Mouse (Mus musculus) forebrain, embryonic 11.5 days (tissue): ENCODE measurements around the gene Nanos3. TPM values are rescaled to one million over a fixed set of nuclear protein-coding genes. Genes with fewer than 3 reads are reported as not detected.

Experiments used
- ATAC-seq: fragments of 200-750 bp; cut with Nextera tagmentation; replicated peaks from 2 replicates; pipeline ENCODE4 v1.8.0; 2017; ENCODE audit warnings: moderate TSS enrichment; ENCODE audit not compliant: low FRiP score
- DNase-seq: peaks from one replicate; pipeline ENCODE4 v3.0.0-alpha.2; 2017; ENCODE audit warnings: low spot score
- H3K27ac ChIP-seq: fragments of 300-500 bp; sonication (generic); 2 replicates; pipeline ENCODE4 v1.5.1; 2014; ENCODE audit warnings: low read depth, low read length
- H3K27me3 ChIP-seq: fragments of 300-500 bp; sonication (generic); 2 replicates; pipeline ENCODE4 v1.6.1; 2014; ENCODE audit warnings: mild to moderate bottlenecking, low read length, mixed read lengths; ENCODE audit not compliant: control insufficient read depth, insufficient read depth
- H3K36me3 ChIP-seq: fragments of 300-500 bp; sonication (generic); 2 replicates; pipeline ENCODE4 v1.6.1; 2014; ENCODE audit warnings: mild to moderate bottlenecking, low read length, moderate library complexity, mixed read lengths; ENCODE audit not compliant: control insufficient read depth, insufficient read depth
- H3K4me1 ChIP-seq: fragments of 300-500 bp; sonication (generic); replicated peaks from 2 replicates; pipeline ENCODE4 v1.6.1; 2014; ENCODE audit warnings: low read length, mixed read lengths; ENCODE audit not compliant: control insufficient read depth, insufficient read depth
- H3K4me2 ChIP-seq: fragments of 300-500 bp; sonication (generic); 2 replicates; pipeline ENCODE4 v1.6.1; 2014; ENCODE audit warnings: low read depth, mild to moderate bottlenecking, low read length, moderate library complexity, mixed read lengths; ENCODE audit not compliant: severe bottlenecking
- H3K4me3 ChIP-seq: fragments of 300-500 bp; sonication (generic); 2 replicates; pipeline ENCODE4 v1.5.1; 2014; ENCODE audit warnings: low read depth, low read length
- H3K9ac ChIP-seq: fragments of 300-500 bp; sonication (generic); 2 replicates; pipeline ENCODE4 v1.6.1; 2014; ENCODE audit warnings: low read length
- H3K9me3 ChIP-seq: fragments of 300-500 bp; sonication (generic); 2 replicates; pipeline ENCODE4 v1.6.1; 2016; ENCODE audit warnings: low read length, mixed read lengths; ENCODE audit not compliant: control insufficient read depth
- WGBS: fragments of 180-500 bp; shearing (Covaris S2); extraction: QIAGEN DNeasy Blood & Tissue Kit; methylation state at CpG from one replicate; pipeline ENCODE4 v1.1.7; 2014; 5-methylcytosine and 5-hydroxymethylcytosine counted together
- polyA plus RNA-seq: library from polyadenylated mRNA; unstranded; fragments of >200 nt; fragmentation: Nextera tagmentation; extraction: Ambion mirVana; gene quantifications from 2 replicates; pipeline ENCODE4 v1.2.1, GENCODE M21; 2014

Gene Nanos3
- polyA plus RNA-seq, 1 experiment from 2014 or later = 2.9 TPM

DNA sequence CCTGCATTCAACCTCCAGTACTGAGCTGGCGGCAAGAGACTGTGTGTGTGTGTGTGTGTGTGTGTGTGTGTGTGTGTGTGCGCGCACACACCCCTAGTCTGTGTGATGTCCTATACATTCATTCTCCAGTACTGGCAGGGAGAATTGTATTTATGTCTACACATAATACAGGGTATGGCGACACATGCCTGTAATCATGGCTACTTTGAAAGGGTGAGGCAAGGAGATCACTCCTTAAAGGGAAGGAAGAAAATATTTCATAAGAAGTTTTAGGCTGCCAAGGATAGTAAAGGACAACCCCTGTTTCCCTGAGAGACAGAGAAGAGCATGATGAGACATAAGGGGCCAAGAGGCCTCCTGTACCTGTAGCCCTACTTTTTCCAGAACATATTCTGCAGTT is 27.4 kb downstream of the Nanos3 start:
- Histone ChIP-seq H3K9ac (no peak overlapping the region), H3K27ac (no peak overlapping the region), H3K9me3 (no peaks in the 10 kb centered on the region), H3K27me3 (no peaks in the 10 kb centered on the region), H3K4me3 (no peak overlapping the region), H3K4me1 (no peaks in the 10 kb centered on the region), H3K36me3 (no peaks in the 10 kb centered on the region), H3K4me2 (no peak overlapping the region)
- no peak for ATAC-seq
- WGBS = 92% methylated on average over 4 of the region's 4 CpGs
- DNase-seq = no peak

DNA sequence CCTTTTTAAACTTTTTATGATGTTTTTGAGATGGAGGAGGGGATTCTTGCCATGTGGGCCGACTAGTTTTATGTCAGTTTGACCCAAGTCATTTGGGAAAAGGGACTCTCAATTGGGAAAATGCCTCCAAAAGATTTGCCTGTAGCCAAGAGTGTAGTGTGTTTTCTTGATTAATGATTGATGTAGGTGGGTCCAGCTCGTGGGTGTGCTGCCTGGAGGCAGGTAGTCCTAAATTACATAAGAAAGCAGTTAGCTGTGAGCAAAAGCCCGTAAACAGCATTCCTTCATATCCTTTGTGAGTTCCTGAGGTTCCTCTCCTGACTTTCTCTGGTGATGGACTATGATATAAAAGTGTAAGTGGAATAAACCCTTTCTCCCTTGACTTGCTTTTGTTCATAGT is 35.8 kb downstream of the Nanos3 start:
- Histone ChIP-seq H3K4me1 (peaks cover 9% of the 10 kb centered on the region; the same call in 1 of the 2 replicates), H3K36me3 (no peaks in the 10 kb centered on the region), H3K4me3 (no peak overlapping the region), H3K27ac (no peak overlapping the region), H3K9ac (no peak overlapping the region), H3K9me3 (no peaks in the 10 kb centered on the region), H3K4me2 (no peak overlapping the region), H3K27me3 (no peaks in the 10 kb centered on the region)
- no peak for ATAC-seq
- DNase-seq = no peak
- WGBS = 77% methylated on average over 3 of the region's 3 CpGs

DNA sequence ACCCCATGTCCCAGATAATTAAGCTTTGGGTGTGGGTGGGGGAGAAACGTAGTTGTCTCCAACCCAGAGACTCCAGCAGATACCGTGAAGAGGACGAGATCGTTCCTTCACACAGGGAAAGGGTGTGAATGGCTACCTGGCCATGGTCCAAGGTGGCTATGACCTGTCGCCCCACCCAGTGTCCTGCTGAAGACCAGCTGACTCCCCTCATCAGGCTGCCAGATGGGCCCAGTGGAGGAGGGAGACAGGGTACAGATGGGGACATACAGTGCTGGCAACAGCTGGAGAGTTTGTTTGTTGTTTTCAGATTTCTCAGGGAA is 36.5 kb downstream of the Nanos3 start:
- Histone ChIP-seq H3K27me3 (no peaks in the 10 kb centered on the region), H3K9me3 (no peaks in the 10 kb centered on the region), H3K27ac (no peak overlapping the region), H3K9ac (no peak overlapping the region), H3K4me3 (no peak overlapping the region), H3K4me1 (peaks cover 9% of the 10 kb centered on the region; the same call in 1 of the 2 replicates), H3K36me3 (peaks cover 5% of the 10 kb centered on the region; the same call in 1 of the 2 replicates), H3K4me2 (peak overlapping the region; percentile 85; the same call in 1 of the 2 replicates)
- DNase-seq (no peak), ATAC-seq (0 out of 2 replicates have a peak, but pooled peaks have one; percentile 16)
- 96% methylated on average over 5 of the region's 5 CpGs for WGBS

DNA sequence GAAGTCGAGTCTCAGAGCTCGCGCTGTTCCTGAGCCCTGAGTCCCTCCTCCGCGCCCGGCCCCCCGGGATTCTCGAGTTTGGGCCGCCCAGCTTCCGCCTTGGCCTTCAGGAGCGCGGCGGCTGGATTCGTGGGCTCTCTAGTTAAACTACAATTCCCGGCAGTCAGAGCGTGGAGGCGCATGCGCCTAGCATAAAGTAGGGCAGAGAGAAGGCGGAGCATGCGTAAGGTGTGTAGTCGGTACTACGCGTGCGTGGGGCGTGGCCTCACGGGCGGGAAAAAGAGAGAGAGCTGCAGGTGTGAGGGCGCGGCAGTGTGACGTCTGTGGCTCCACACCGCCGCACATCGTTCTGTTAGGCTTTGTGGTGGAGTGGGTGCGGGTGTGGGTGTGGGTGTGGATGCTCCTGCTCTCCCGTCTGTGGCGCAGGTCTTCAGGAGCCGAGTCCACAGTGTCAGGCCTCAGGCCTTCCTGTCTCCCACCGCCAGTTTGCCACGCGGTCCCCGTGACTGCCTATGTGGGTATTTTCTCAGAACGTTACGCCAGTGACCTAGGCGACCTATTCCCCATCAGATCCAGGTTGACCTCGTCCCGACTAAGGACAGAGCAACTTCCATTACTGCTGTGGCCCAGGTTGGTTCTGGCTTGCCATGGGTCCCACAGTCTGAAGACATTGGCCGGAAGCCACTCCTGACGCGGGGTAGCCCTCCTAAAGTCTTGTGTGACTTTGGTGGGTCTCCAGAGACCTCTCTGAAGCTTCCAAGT is 37.1 kb downstream of the Nanos3 start, which contains the start of the genes Cc2d1a and 4930432K21Rik:
TSS of gene Cc2d1a (minus strand) at position 168 of the 762 bp plus-strand sequence.
TSS of gene 4930432K21Rik (plus strand) at position 257 of the 762 bp plus-strand sequence.
- Histone ChIP-seq H3K4me1 (peaks cover 9% of the 10 kb centered on the region; the same call in 1 of the 2 replicates), H3K9me3 (no peaks in the 10 kb centered on the region), H3K27ac (no peak within 1 kb of the TSS), H3K4me3 (peak within 1 kb of the TSS; percentile 67), H3K36me3 (peaks cover 8% of the 10 kb centered on the region), H3K27me3 (no peaks in the 10 kb centered on the region), H3K9ac (peak within 1 kb of the TSS; percentile 81), H3K4me2 (peak within 1 kb of the TSS; percentile 85)
- ATAC-seq (peak; percentile 95), DNase-seq (peak; percentile 93)
- WGBS = 17% methylated on average over 48 of the region's 49 CpGs

GRCm38 (mm10) chr8:84147324-84147766 is 37.7 kb downstream of the Nanos3 start:
- peaks cover 8% of the 10 kb centered on the region for H3K36me3 ChIP-seq
- 9% methylated on average over 14 of the region's 14 CpGs for WGBS
- no peak overlapping the region for H3K27ac ChIP-seq
- no peaks in the 10 kb centered on the region for H3K27me3 ChIP-seq
- H3K9me3 ChIP-seq = no peaks in the 10 kb centered on the region
- H3K4me1 ChIP-seq = peaks cover 9% of the 10 kb centered on the region; the same call in 1 of the 2 replicates
- ATAC-seq (peak; percentile 81), DNase-seq (no peak)
- H3K4me3 ChIP-seq = peak overlapping the region; percentile 67
- H3K9ac ChIP-seq = peak overlapping the region; percentile 81
- H3K4me2 ChIP-seq = peak overlapping the region; percentile 85

- peaks cover 14% of the 10 kb centered on the region for H3K36me3 ChIP-seq
- H3K9ac ChIP-seq = no peak overlapping the region
- H3K27ac ChIP-seq = no peak overlapping the region
- H3K9me3 ChIP-seq = no peaks in the 10 kb centered on the region
- 96% methylated on average over 8 of the region's 8 CpGs for WGBS
- H3K4me2 ChIP-seq = no peak overlapping the region
- no peaks in the 10 kb centered on the region for H3K27me3 ChIP-seq
- ATAC-seq = no peak
- no peak for DNase-seq
- H3K4me1 ChIP-seq = peaks cover 9% of the 10 kb centered on the region; the same call in 1 of the 2 replicates
- no peak overlapping the region for H3K4me3 ChIP-seq
These were observed 40.3 kb downstream of the Nanos3 start for GRCm38 (mm10) chr8:84144636-84145245.

GRCm38 (mm10) chr8:84140838-84141237 is 44.2 kb downstream of the Nanos3 start:
- Histone ChIP-seq H3K4me3 (no peak overlapping the region), H3K27me3 (no peaks in the 10 kb centered on the region), H3K9ac (no peak overlapping the region), H3K4me2 (no peak overlapping the region), H3K27ac (no peak overlapping the region), H3K4me1 (no peaks in the 10 kb centered on the region), H3K36me3 (peaks cover 24% of the 10 kb centered on the region), H3K9me3 (no peaks in the 10 kb centered on the region)
- WGBS = 88% methylated on average over 4 of the region's 4 CpGs
- no peak for ATAC-seq
- DNase-seq = peak; percentile 36

DNA sequence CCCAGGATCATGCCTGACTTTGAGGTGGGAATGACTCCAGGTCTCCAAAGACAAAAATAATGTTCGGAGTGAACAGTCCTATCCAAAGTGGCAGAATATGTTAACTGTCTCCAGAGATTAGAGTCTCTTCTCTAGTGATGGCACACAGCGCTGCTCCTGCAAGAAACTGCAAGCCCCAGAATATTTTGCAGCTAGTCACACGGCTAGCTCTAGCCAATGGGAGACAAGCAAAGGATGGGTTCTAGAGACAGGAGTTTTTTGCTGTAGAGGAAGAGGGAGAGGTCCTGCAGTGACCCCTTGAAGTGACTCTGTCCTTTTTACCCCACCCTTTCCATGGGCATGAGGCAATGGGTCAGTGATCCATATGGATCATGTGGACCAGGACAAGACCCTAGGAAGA is 47.2 kb downstream of the Nanos3 start:
- ATAC-seq = no peak

More for the DNA sequence above, 47.2 kb downstream of the Nanos3 start:
- peaks cover 19% of the 10 kb centered on the region for H3K36me3 ChIP-seq
- no peak overlapping the region for H3K4me3 ChIP-seq
- 94% methylated on average over 3 of the region's 3 CpGs for WGBS
- no peaks in the 10 kb centered on the region for H3K9me3 ChIP-seq
- no peaks in the 10 kb centered on the region for H3K27me3 ChIP-seq
- H3K9ac ChIP-seq = no peak overlapping the region
- H3K4me2 ChIP-seq = no peak overlapping the region
- H3K4me1 ChIP-seq = no peaks in the 10 kb centered on the region
- H3K27ac ChIP-seq = no peak overlapping the region
- DNase-seq = peak; percentile 34
